Mouse (Mus musculus) heart, embryonic 15.5 days (tissue): ENCODE measurements around the gene Ninj2. TPM values are rescaled to one million over a fixed set of nuclear protein-coding genes. Genes with fewer than 3 reads are reported as not detected.

Experiments
- ATAC-seq: fragments of 200-750 bp; cut with Nextera tagmentation; replicated peaks from 2 replicates; pipeline ENCODE4 v1.8.0; 2017; ENCODE audit warnings: low read depth, moderate TSS enrichment; ENCODE audit not compliant: insufficient number of reproducible peaks, insufficient read depth, low FRiP score
- H3K27ac ChIP-seq: fragments of 300-500 bp; sonication (generic); 2 replicates; pipeline ENCODE4 v1.5.1; 2015; ENCODE audit warnings: mild to moderate bottlenecking, inconsistent platforms
- H3K27me3 ChIP-seq: fragments of 300-500 bp; sonication (generic); 2 replicates; pipeline ENCODE4 v1.6.1; 2015; ENCODE audit warnings: inconsistent platforms
- H3K36me3 ChIP-seq: fragments of 300-500 bp; sonication (generic); 2 replicates; pipeline ENCODE4 v1.6.1; 2015; ENCODE audit warnings: mild to moderate bottlenecking, inconsistent platforms
- H3K4me1 ChIP-seq: fragments of 300-500 bp; sonication (generic); replicated peaks from 2 replicates; pipeline ENCODE4 v1.6.1; 2015; ENCODE audit warnings: inconsistent platforms
- H3K4me2 ChIP-seq: fragments of 300-500 bp; sonication (generic); 2 replicates; pipeline ENCODE4 v1.6.1; 2015; ENCODE audit warnings: inconsistent platforms, mild to moderate bottlenecking, moderate library complexity
- H3K4me3 ChIP-seq: fragments of 300-500 bp; sonication (generic); 2 replicates; pipeline ENCODE4 v1.5.1; 2015; ENCODE audit warnings: mild to moderate bottlenecking, inconsistent platforms
- H3K9ac ChIP-seq: fragments of 300-500 bp; sonication (generic); 2 replicates; pipeline ENCODE4 v1.6.1; 2015; ENCODE audit warnings: mild to moderate bottlenecking, inconsistent platforms
- H3K9me3 ChIP-seq: fragments of 300-500 bp; sonication (generic); replicated peaks from 2 replicates; pipeline ENCODE4 v1.6.1; 2016; ENCODE audit warnings: inconsistent platforms
- WGBS: fragments of 180-500 bp; shearing (Covaris S2); methylation state at CpG from one replicate; pipeline ENCODE4 v1.1.7; 2015; ENCODE audit warnings: mixed read lengths; 5-methylcytosine and 5-hydroxymethylcytosine counted together
- polyA plus RNA-seq: library from polyadenylated mRNA; unstranded; fragments of >200 nt; fragmentation: Nextera tagmentation; extraction: Ambion mirVana; gene quantifications from 2 replicates; pipeline ENCODE4 v1.2.1, GENCODE M21; 2015

Gene Ninj2
- polyA plus RNA-seq, 1 experiment from 2014 or later: 0.15 TPM

- WGBS: 74% methylated on average over 4 of the region's 4 CpGs
- Histone ChIP-seq H3K36me3 (no peaks in the 10 kb centered on the region), H3K27me3 (no peaks in the 10 kb centered on the region), H3K4me1 (peaks cover 51% of the 10 kb centered on the region), H3K4me3 (no peak overlapping the region), H3K4me2 (no peak overlapping the region), H3K9ac (no peak overlapping the region), H3K9me3 (no peaks in the 10 kb centered on the region), H3K27ac (no peak overlapping the region)
- ATAC-seq: no peak
Measured at GRCm38 (mm10) chr6:120183771-120184170, 90.6 kb downstream of the Ninj2 start.

GRCm38 (mm10) chr6:120185012-120185730 lies 92.0 kb downstream of the Ninj2 start:
- Histone ChIP-seq H3K9ac (no peak overlapping the region), H3K27ac (peak overlapping the region; percentile 18; the same call in 1 of the 2 replicates)

GRCm38 (mm10) chr6:120185756-120186155 lies 92.6 kb downstream of the Ninj2 start:
- no peaks in the 10 kb centered on the region for H3K9me3 ChIP-seq
- no peak overlapping the region for H3K4me3 ChIP-seq
- H3K27ac ChIP-seq: peak overlapping the region; percentile 18; the same call in 1 of the 2 replicates
- no peak for ATAC-seq
- H3K27me3 ChIP-seq: no peaks in the 10 kb centered on the region
- H3K4me1 ChIP-seq: peaks cover 38% of the 10 kb centered on the region
- no peak overlapping the region for H3K4me2 ChIP-seq
- no peak overlapping the region for H3K9ac ChIP-seq
- 58% methylated on average over 7 of the region's 7 CpGs for WGBS
- H3K36me3 ChIP-seq: no peaks in the 10 kb centered on the region

More at GRCm38 (mm10) chr6:120185012-120185730, 92.0 kb downstream of the Ninj2 start:
- Histone ChIP-seq H3K9me3 (no peaks in the 10 kb centered on the region), H3K36me3 (no peaks in the 10 kb centered on the region), H3K4me1 (peaks cover 42% of the 10 kb centered on the region), H3K4me3 (no peak overlapping the region), H3K27me3 (no peaks in the 10 kb centered on the region), H3K4me2 (no peak overlapping the region)
- no peak for ATAC-seq
- 91% methylated on average over 12 of the region's 12 CpGs for WGBS

DNA sequence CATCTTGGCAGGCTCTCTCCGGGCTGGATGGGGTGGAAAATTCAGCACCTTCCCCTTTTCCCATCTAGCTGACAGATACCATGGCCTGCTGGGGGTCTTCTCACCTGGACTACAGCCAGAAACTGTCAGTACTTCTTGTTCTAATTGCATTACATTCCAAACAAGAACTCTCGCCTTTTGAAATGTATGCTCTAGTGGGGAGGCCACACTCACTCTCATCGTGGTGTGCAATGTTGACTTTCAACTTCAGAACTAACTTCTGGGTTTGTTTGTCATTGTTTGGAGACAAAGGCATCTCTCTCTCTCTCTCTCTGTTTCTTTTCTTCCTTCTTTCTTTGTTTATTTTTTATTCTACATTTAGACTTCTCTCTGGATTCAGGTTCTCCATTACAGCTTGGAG lies 93.4 kb downstream of the Ninj2 start:
- no peak for ATAC-seq
- no peak overlapping the region for H3K4me2 ChIP-seq
- H3K4me1 ChIP-seq: peaks cover 38% of the 10 kb centered on the region
- H3K9me3 ChIP-seq: no peaks in the 10 kb centered on the region
- no peak overlapping the region for H3K4me3 ChIP-seq
- no peaks in the 10 kb centered on the region for H3K27me3 ChIP-seq
- no peak overlapping the region for H3K27ac ChIP-seq
- WGBS: 44% methylated on average over 3 of the region's 3 CpGs
- no peak overlapping the region for H3K9ac ChIP-seq
- no peaks in the 10 kb centered on the region for H3K36me3 ChIP-seq

GRCm38 (mm10) chr6:120187587-120188176 lies 94.5 kb downstream of the Ninj2 start:
- Histone ChIP-seq H3K9me3 (no peaks in the 10 kb centered on the region), H3K36me3 (no peaks in the 10 kb centered on the region), H3K27me3 (no peaks in the 10 kb centered on the region), H3K9ac (no peak overlapping the region), H3K4me1 (peaks cover 47% of the 10 kb centered on the region), H3K4me3 (peak overlapping the region; percentile 7; the same call in 1 of the 2 replicates), H3K4me2 (peak overlapping the region; percentile 44), H3K27ac (no peak overlapping the region)
- WGBS: 38% methylated on average over 18 of the region's 18 CpGs
- no peak for ATAC-seq

GRCm38 (mm10) chr6:120188376-120189235 lies 95.5 kb downstream of the Ninj2 start:
- Histone ChIP-seq H3K27me3 (no peaks in the 10 kb centered on the region), H3K4me2 (peak overlapping the region; percentile 44), H3K4me3 (no peak overlapping the region), H3K36me3 (no peaks in the 10 kb centered on the region), H3K9me3 (no peaks in the 10 kb centered on the region), H3K4me1 (peaks cover 51% of the 10 kb centered on the region), H3K27ac (no peak overlapping the region), H3K9ac (no peak overlapping the region)
- WGBS: 36% methylated on average over 24 of the region's 24 CpGs
- no peak for ATAC-seq

- Histone ChIP-seq H3K4me1 (peaks cover 56% of the 10 kb centered on the region), H3K27ac (no peak overlapping the region)
- 93% methylated on average over 5 of the region's 5 CpGs for WGBS
Measured at GRCm38 (mm10) chr6:120189287-120189686, 96.1 kb downstream of the Ninj2 start.

DNA sequence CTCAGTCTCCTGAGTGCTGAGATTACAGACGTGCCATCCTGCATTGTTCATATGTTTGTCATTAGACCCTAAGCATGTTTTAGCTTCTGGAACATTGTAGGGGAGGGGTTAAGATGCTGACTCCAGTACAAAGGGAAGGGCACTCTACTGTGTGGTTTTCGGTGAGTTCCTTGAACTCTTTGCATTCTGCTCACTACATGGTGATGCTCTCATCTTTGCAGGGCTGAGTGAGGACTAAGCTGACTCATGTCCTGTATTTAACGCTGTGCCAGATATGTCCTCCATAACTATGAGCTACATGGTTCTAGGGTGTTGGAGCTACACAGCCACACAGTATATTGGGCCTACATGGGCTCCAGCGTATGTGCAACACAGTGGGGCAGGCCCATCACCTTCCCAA lies 97.2 kb downstream of the Ninj2 start:
- no peak overlapping the region for H3K9ac ChIP-seq
- H3K4me2 ChIP-seq: no peak overlapping the region
- H3K4me3 ChIP-seq: no peak overlapping the region
- peaks cover 56% of the 10 kb centered on the region for H3K4me1 ChIP-seq
- H3K36me3 ChIP-seq: no peaks in the 10 kb centered on the region
- no peaks in the 10 kb centered on the region for H3K9me3 ChIP-seq
- H3K27me3 ChIP-seq: no peaks in the 10 kb centered on the region
- H3K27ac ChIP-seq: no peak overlapping the region
- WGBS: 86% methylated on average over 4 of the region's 4 CpGs
- ATAC-seq: no peak

More at GRCm38 (mm10) chr6:120189287-120189686, 96.1 kb downstream of the Ninj2 start:
- Histone ChIP-seq H3K27me3 (no peaks in the 10 kb centered on the region), H3K9me3 (no peaks in the 10 kb centered on the region), H3K4me2 (no peak overlapping the region), H3K36me3 (no peaks in the 10 kb centered on the region), H3K4me3 (no peak overlapping the region), H3K9ac (no peak overlapping the region)
- ATAC-seq: no peak

DNA sequence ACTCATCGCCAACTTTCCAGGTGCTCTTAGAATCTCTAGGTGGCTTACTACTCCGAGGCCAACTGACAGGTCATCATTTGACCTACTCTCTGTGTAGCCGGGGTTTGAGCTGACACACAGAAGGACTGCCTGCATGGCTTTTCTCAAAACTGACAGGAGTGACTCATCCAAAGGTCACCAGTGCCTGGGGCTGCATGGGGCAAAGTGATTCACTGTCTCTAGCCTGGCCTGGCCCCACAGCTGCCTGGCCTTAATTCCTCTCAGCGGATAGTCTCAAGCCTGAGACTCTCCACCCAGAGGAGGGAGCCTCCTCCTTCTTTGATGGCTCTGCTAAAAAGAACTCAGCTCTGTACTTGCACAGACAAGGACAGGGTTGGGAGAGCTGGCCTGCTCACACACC lies 97.8 kb downstream of the Ninj2 start:
- Histone ChIP-seq H3K4me1 (peaks cover 51% of the 10 kb centered on the region), H3K4me2 (no peak overlapping the region), H3K27me3 (no peaks in the 10 kb centered on the region), H3K27ac (no peak overlapping the region), H3K9ac (no peak overlapping the region), H3K9me3 (no peaks in the 10 kb centered on the region), H3K36me3 (no peaks in the 10 kb centered on the region), H3K4me3 (no peak overlapping the region)
- WGBS: 43% methylated on average over 4 of the region's 4 CpGs
- ATAC-seq: no peak

- 63% methylated on average over 7 of the region's 7 CpGs for WGBS
- Histone ChIP-seq H3K9ac (no peak overlapping the region), H3K9me3 (no peaks in the 10 kb centered on the region), H3K4me3 (no peak overlapping the region), H3K4me1 (peaks cover 44% of the 10 kb centered on the region), H3K4me2 (peak overlapping the region; percentile 23), H3K36me3 (no peaks in the 10 kb centered on the region), H3K27ac (peak overlapping the region; percentile 20), H3K27me3 (no peaks in the 10 kb centered on the region)
- no peak for ATAC-seq
Measured at GRCm38 (mm10) chr6:120191396-120192170, 98.4 kb downstream of the Ninj2 start.
